Mouse (Mus musculus) embryonic facial prominence, embryonic 15.5 days (tissue): ENCODE measurements around the gene Fermt3. TPM values are rescaled to one million over a fixed set of nuclear protein-coding genes. Genes with fewer than 3 reads are reported as not detected.

Experiments used
- ATAC-seq: fragments of 200-750 bp; cut with Nextera tagmentation; 2 replicates; pipeline ENCODE4 v1.8.0; 2017; ENCODE audit warnings: low read depth, moderate TSS enrichment; ENCODE audit not compliant: insufficient number of reproducible peaks, low FRiP score, low TSS enrichment
- H3K27ac ChIP-seq: fragments of 300-500 bp; sonication (generic); replicated peaks from 2 replicates; pipeline ENCODE4 v1.5.1; 2015; ENCODE audit warnings: mild to moderate bottlenecking, inconsistent platforms
- H3K27me3 ChIP-seq: fragments of 300-500 bp; sonication (generic); 2 replicates; pipeline ENCODE4 v1.6.1; 2015; ENCODE audit warnings: inconsistent platforms
- H3K36me3 ChIP-seq: fragments of 300-500 bp; sonication (generic); 2 replicates; pipeline ENCODE4 v1.6.1; 2015; ENCODE audit warnings: mild to moderate bottlenecking, inconsistent platforms
- H3K4me1 ChIP-seq: fragments of 300-500 bp; sonication (generic); 2 replicates; pipeline ENCODE4 v1.6.1; 2015; ENCODE audit warnings: inconsistent platforms
- H3K4me2 ChIP-seq: fragments of 300-500 bp; sonication (generic); replicated peaks from 2 replicates; pipeline ENCODE4 v1.6.1; 2015; ENCODE audit warnings: mild to moderate bottlenecking, inconsistent platforms
- H3K4me3 ChIP-seq: fragments of 300-500 bp; sonication (generic); replicated peaks from 2 replicates; pipeline ENCODE4 v1.5.1; 2015; ENCODE audit warnings: mild to moderate bottlenecking, inconsistent platforms
- H3K9ac ChIP-seq: fragments of 300-500 bp; sonication (generic); 2 replicates; pipeline ENCODE4 v1.6.1; 2015; ENCODE audit warnings: inconsistent platforms
- H3K9me3 ChIP-seq: fragments of 300-500 bp; sonication (generic); replicated peaks from 2 replicates; pipeline ENCODE4 v1.6.1; 2016; ENCODE audit warnings: inconsistent platforms
- WGBS: fragments of 180-500 bp; shearing (Covaris S2); methylation state at CpG from one replicate; pipeline ENCODE4 v1.1.7; 2015; 5-methylcytosine and 5-hydroxymethylcytosine counted together
- polyA plus RNA-seq: library from polyadenylated mRNA; unstranded; fragments of >200 nt; fragmentation: Nextera tagmentation; extraction: Ambion mirVana; gene quantifications from 2 replicates; pipeline ENCODE4 v1.2.1, GENCODE M21; 2015

The Fermt3 gene
- polyA plus RNA-seq, 1 experiment from 2014 or later, result 14.2 TPM

- Histone ChIP-seq H3K27me3 (no peaks in the 10 kb centered on the region), H3K4me2 (peak overlapping the region; percentile 80), H3K36me3 (peaks cover 24% of the 10 kb centered on the region), H3K4me3 (peak overlapping the region; percentile 61), H3K27ac (peak overlapping the region; percentile 52), H3K9me3 (no peaks in the 10 kb centered on the region), H3K9ac (peak overlapping the region; percentile 57), H3K4me1 (peaks cover 58% of the 10 kb centered on the region)
- no peak; the same call in 1 of the 2 replicates for ATAC-seq
- WGBS, result under 1% methylated on average over 19 of the region's 20 CpGs
Measured at GRCm38 (mm10) chr19:6969291-6969664, 50.0 kb downstream of the Fermt3 start.

GRCm38 (mm10) chr19:6968491-6969271 lies 50.6 kb downstream of the Fermt3 start:
- H3K9me3 ChIP-seq, result no peaks in the 10 kb centered on the region
- H3K4me3 ChIP-seq, result peak overlapping the region; percentile 61
- WGBS, result 10% methylated on average over 15 of the region's 15 CpGs
- peak overlapping the region; percentile 52 for H3K27ac ChIP-seq
- peak overlapping the region; percentile 57 for H3K9ac ChIP-seq
- peak overlapping the region; percentile 80 for H3K4me2 ChIP-seq
- no peak for ATAC-seq
- peaks cover 28% of the 10 kb centered on the region for H3K36me3 ChIP-seq
- no peaks in the 10 kb centered on the region for H3K27me3 ChIP-seq
- H3K4me1 ChIP-seq, result peaks cover 53% of the 10 kb centered on the region

GRCm38 (mm10) chr19:6956461-6956860 lies 62.8 kb downstream of the Fermt3 start:
- no peak overlapping the region for H3K4me3 ChIP-seq
- WGBS, result 72% methylated on average over 10 of the region's 10 CpGs
- H3K4me2 ChIP-seq, result no peak overlapping the region
- H3K9me3 ChIP-seq, result no peaks in the 10 kb centered on the region
- no peak overlapping the region for H3K9ac ChIP-seq
- peaks cover 78% of the 10 kb centered on the region for H3K36me3 ChIP-seq
- H3K4me1 ChIP-seq, result peaks cover 20% of the 10 kb centered on the region
- ATAC-seq, result no peak
- H3K27me3 ChIP-seq, result no peaks in the 10 kb centered on the region
- H3K27ac ChIP-seq, result no peak overlapping the region

GRCm38 (mm10) chr19:6955424-6955823 lies 63.8 kb downstream of the Fermt3 start:
- H3K4me1 ChIP-seq, result peaks cover 22% of the 10 kb centered on the region
- ATAC-seq, result no peak
- peaks cover 69% of the 10 kb centered on the region for H3K36me3 ChIP-seq
- no peak overlapping the region for H3K27ac ChIP-seq
- H3K4me2 ChIP-seq, result no peak overlapping the region
- no peak overlapping the region for H3K4me3 ChIP-seq
- no peaks in the 10 kb centered on the region for H3K9me3 ChIP-seq
- 87% methylated on average over 7 of the region's 7 CpGs for WGBS
- no peaks in the 10 kb centered on the region for H3K27me3 ChIP-seq
- no peak overlapping the region for H3K9ac ChIP-seq

- WGBS, result 54% methylated on average over 9 of the region's 9 CpGs
Measured at GRCm38 (mm10) chr19:6954046-6954445, 65.2 kb downstream of the Fermt3 start.

GRCm38 (mm10) chr19:6952712-6953037 lies 66.6 kb downstream of the Fermt3 start:
- no peak for ATAC-seq
- Histone ChIP-seq H3K4me1 (peaks cover 37% of the 10 kb centered on the region), H3K27me3 (no peaks in the 10 kb centered on the region), H3K4me2 (peak overlapping the region; percentile 95), H3K27ac (peak overlapping the region; percentile 97), H3K4me3 (peak overlapping the region; percentile 58), H3K9me3 (no peaks in the 10 kb centered on the region), H3K36me3 (peaks cover 44% of the 10 kb centered on the region), H3K9ac (peak overlapping the region; percentile 63; the same call in 1 of the 2 replicates)
- WGBS, result 8% methylated on average over 3 of the region's 3 CpGs

More at GRCm38 (mm10) chr19:6954046-6954445, 65.2 kb downstream of the Fermt3 start:
- Histone ChIP-seq H3K9ac (no peak overlapping the region), H3K36me3 (peaks cover 58% of the 10 kb centered on the region), H3K4me1 (peaks cover 34% of the 10 kb centered on the region), H3K9me3 (no peaks in the 10 kb centered on the region), H3K27ac (no peak overlapping the region), H3K27me3 (no peaks in the 10 kb centered on the region), H3K4me2 (no peak overlapping the region), H3K4me3 (no peak overlapping the region)
- ATAC-seq, result no peak

GRCm38 (mm10) chr19:6951994-6952711 lies 67.1 kb downstream of the Fermt3 start:
- no peak for ATAC-seq

GRCm38 (mm10) chr19:6951381-6951968 lies 67.8 kb downstream of the Fermt3 start:
- WGBS, result under 1% methylated on average over 35 of the region's 35 CpGs
- peaks cover 39% of the 10 kb centered on the region for H3K4me1 ChIP-seq
- ATAC-seq, result peak; percentile 85
- peak overlapping the region; percentile 58 for H3K4me3 ChIP-seq
- no peaks in the 10 kb centered on the region for H3K9me3 ChIP-seq
- H3K27me3 ChIP-seq, result no peaks in the 10 kb centered on the region
- H3K27ac ChIP-seq, result peak overlapping the region; percentile 97
- peak overlapping the region; percentile 68 for H3K9ac ChIP-seq
- H3K36me3 ChIP-seq, result peaks cover 32% of the 10 kb centered on the region
- H3K4me2 ChIP-seq, result peak overlapping the region; percentile 95

More at GRCm38 (mm10) chr19:6951994-6952711, 67.1 kb downstream of the Fermt3 start:
- peak overlapping the region; percentile 95 for H3K4me2 ChIP-seq
- H3K27ac ChIP-seq, result peak overlapping the region; percentile 97
- H3K36me3 ChIP-seq, result peaks cover 39% of the 10 kb centered on the region
- H3K4me3 ChIP-seq, result peak overlapping the region; percentile 58
- no peaks in the 10 kb centered on the region for H3K27me3 ChIP-seq
- no peaks in the 10 kb centered on the region for H3K9me3 ChIP-seq
- 1% methylated on average over 31 of the region's 31 CpGs for WGBS
- peak overlapping the region; percentile 63 for H3K9ac ChIP-seq
- H3K4me1 ChIP-seq, result peaks cover 38% of the 10 kb centered on the region

GRCm38 (mm10) chr19:6950613-6951153 lies 68.6 kb downstream of the Fermt3 start:
- ATAC-seq, result peak; percentile 25; the same call in 1 of the 2 replicates
- peak overlapping the region; percentile 58 for H3K4me3 ChIP-seq
- H3K4me2 ChIP-seq, result peak overlapping the region; percentile 95
- peaks cover 39% of the 10 kb centered on the region for H3K4me1 ChIP-seq
- no peaks in the 10 kb centered on the region for H3K27me3 ChIP-seq
- H3K27ac ChIP-seq, result peak overlapping the region; percentile 97
- no peaks in the 10 kb centered on the region for H3K9me3 ChIP-seq
- peaks cover 25% of the 10 kb centered on the region for H3K36me3 ChIP-seq
- WGBS, result under 1% methylated on average over 28 of the region's 28 CpGs
- peak overlapping the region; percentile 68 for H3K9ac ChIP-seq

GRCm38 (mm10) chr19:6949951-6950350 lies 69.3 kb downstream of the Fermt3 start:
- no peaks in the 10 kb centered on the region for H3K27me3 ChIP-seq
- H3K4me3 ChIP-seq, result peak overlapping the region; percentile 58
- H3K4me2 ChIP-seq, result peak overlapping the region; percentile 95
- WGBS, result 56% methylated on average over 5 of the region's 5 CpGs
- ATAC-seq, result no peak
- H3K27ac ChIP-seq, result peak overlapping the region; percentile 97; the same call in 1 of the 2 replicates
- no peak overlapping the region for H3K9ac ChIP-seq
- peaks cover 39% of the 10 kb centered on the region for H3K4me1 ChIP-seq
- no peaks in the 10 kb centered on the region for H3K9me3 ChIP-seq
- H3K36me3 ChIP-seq, result peaks cover 18% of the 10 kb centered on the region

GRCm38 (mm10) chr19:6949532-6949931 lies 69.7 kb downstream of the Fermt3 start:
- no peak overlapping the region for H3K27ac ChIP-seq

More at GRCm38 (mm10) chr19:6949532-6949931, 69.7 kb downstream of the Fermt3 start:
- Histone ChIP-seq H3K36me3 (peaks cover 18% of the 10 kb centered on the region), H3K4me2 (no peak overlapping the region), H3K9me3 (no peaks in the 10 kb centered on the region), H3K4me1 (peaks cover 39% of the 10 kb centered on the region), H3K9ac (no peak overlapping the region), H3K27me3 (no peaks in the 10 kb centered on the region), H3K4me3 (no peak overlapping the region)
- WGBS, result 90% methylated on average over 5 of the region's 5 CpGs
- no peak for ATAC-seq
